In the genomic region with DNA sequence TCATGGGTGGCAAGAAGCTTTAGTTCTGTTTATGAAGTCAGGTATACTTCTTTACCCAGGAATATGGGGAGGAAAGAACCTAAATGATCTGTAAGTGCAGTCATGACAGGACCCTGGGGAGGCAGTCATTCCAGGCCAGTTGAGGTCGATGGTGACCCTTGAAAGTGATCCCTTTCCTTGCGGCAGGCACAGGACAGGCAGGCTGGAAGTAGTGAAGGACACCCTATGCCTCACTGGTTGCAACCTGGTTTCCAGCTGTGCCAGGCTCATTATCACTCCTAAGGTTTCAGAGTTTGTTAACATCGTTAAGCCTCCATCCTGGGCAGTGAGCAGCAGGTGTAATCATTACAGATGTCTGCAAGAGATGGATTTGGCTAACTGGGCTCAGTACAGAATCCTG, we compare ENCODE assay signal across 16 mouse cellular contexts.
"Had no signal": no experiment of that assay in that cellular context is flagged by ENCODE, and none has a peak within 500 bp of the region (broad histone marks: within the 10 kb centered on the region; RNA-seq: fewer than 3 reads in every experiment).

No protein-coding gene starts in this region.

- H3K27ac ChIP-seq: lung, embryonic 15.5 days; macrophage; midbrain, embryonic 12.5 days; midbrain, embryonic 15.5 days; neural tube, embryonic 12.5 days; stomach, embryonic 15.5 days; stomach, postnatal 0 days had no signal

- H3K4me1 ChIP-seq: lung, embryonic 15.5 days; megakaryocyte, embryonic 14.5 days; midbrain, embryonic 12.5 days; midbrain, embryonic 15.5 days; neural tube, embryonic 12.5 days; stomach, embryonic 15.5 days had no signal

- DNase-seq: lung, adult 18-20 months; lung, postnatal 14 days; lung, postnatal 36 days; right cerebral cortex, postnatal 14 days; thymus, adult 2 months; thymus, postnatal 25 days; thymus, postnatal 4 days had no signal

- H3K9me3 ChIP-seq: lung, embryonic 15.5 days; megakaryocyte, embryonic 14.5 days; midbrain, embryonic 12.5 days; midbrain, embryonic 15.5 days; neural tube, embryonic 12.5 days; stomach, embryonic 15.5 days had no signal

- H3K4me2 ChIP-seq: lung, embryonic 15.5 days; midbrain, embryonic 12.5 days; midbrain, embryonic 15.5 days; neural tube, embryonic 12.5 days; stomach, embryonic 15.5 days had no signal

- H3K27me3 ChIP-seq: lung, embryonic 15.5 days; midbrain, embryonic 12.5 days; midbrain, embryonic 15.5 days; neural tube, embryonic 12.5 days; stomach, embryonic 15.5 days had no signal

- H3K4me3 ChIP-seq: lung, embryonic 15.5 days; megakaryocyte, embryonic 14.5 days; midbrain, embryonic 12.5 days; midbrain, embryonic 15.5 days; neural tube, embryonic 12.5 days; stomach, embryonic 15.5 days had no signal

- ATAC-seq: lung, postnatal 0 days; midbrain, embryonic 15.5 days had no signal

- H3K36me3 ChIP-seq: stomach, embryonic 15.5 days had no signal

- H3K9ac ChIP-seq: lung, embryonic 15.5 days; midbrain, embryonic 12.5 days; midbrain, embryonic 15.5 days; neural tube, embryonic 12.5 days; stomach, embryonic 15.5 days had no signal
